Mouse (Mus musculus) lung, embryonic 14.5 days (tissue): Measurements from ENCODE around the gene Znhit3. TPM values are rescaled to one million over a fixed set of nuclear protein-coding genes. Genes with fewer than 3 reads are reported as not detected.
A peak's percentile ranks its signal among the peaks of the same experiment; 100 is the strongest.

Experiments
- ATAC-seq: fragments of 200-750 bp; cut with Nextera tagmentation; 2 replicates; pipeline ENCODE4 v1.8.0; 2017; ENCODE audit warnings: mild to moderate bottlenecking, moderate TSS enrichment, moderate library complexity; ENCODE audit not compliant: insufficient read depth
- DNase-seq: peaks from one replicate; pipeline ENCODE4 v3.0.0-alpha.2; 2015
- H3K27ac ChIP-seq: fragments of 300-500 bp; sonication (generic); 2 replicates; pipeline ENCODE4 v1.5.1; 2014; ENCODE audit warnings: low read depth, mild to moderate bottlenecking, moderate library complexity
- H3K27me3 ChIP-seq: fragments of 300-500 bp; sonication (generic); 2 replicates; pipeline ENCODE4 v1.6.1; 2014; ENCODE audit warnings: low read length, control low read depth; ENCODE audit not compliant: insufficient read depth
- H3K36me3 ChIP-seq: fragments of 300-500 bp; sonication (generic); 2 replicates; pipeline ENCODE4 v1.6.1; 2014; ENCODE audit warnings: control low read depth; ENCODE audit not compliant: insufficient read depth
- H3K4me1 ChIP-seq: fragments of 300-500 bp; sonication (generic); 2 replicates; pipeline ENCODE4 v1.6.1; 2014; ENCODE audit warnings: antibody characterized with exemption, control low read depth; ENCODE audit not compliant: insufficient read depth
- H3K4me2 ChIP-seq: fragments of 300-500 bp; sonication (generic); 2 replicates; pipeline ENCODE4 v1.6.1; 2014; ENCODE audit warnings: mild to moderate bottlenecking
- H3K4me3 ChIP-seq: fragments of 300-500 bp; sonication (generic); 2 replicates; pipeline ENCODE4 v1.5.1; 2014; ENCODE audit warnings: low read depth, low read length
- H3K9ac ChIP-seq: fragments of 300-500 bp; sonication (generic); 2 replicates; pipeline ENCODE4 v1.6.1; 2014
- H3K9me3 ChIP-seq: fragments of 300-500 bp; sonication (generic); 2 replicates; pipeline ENCODE4 v1.6.1; 2016; ENCODE audit warnings: low read depth, low read length, control low read depth
- CTCF ChIP-seq: IDR thresholded peaks from 2 replicates; pipeline ENCODE4 v1.5.1; 2016; ENCODE audit warnings: antibody characterized with exemption, low read depth
- WGBS: fragments of 180-500 bp; shearing (Covaris S2); extraction: QIAGEN DNeasy Blood & Tissue Kit; methylation state at CpG from one replicate; pipeline ENCODE4 v1.1.7; 2014; 5-methylcytosine and 5-hydroxymethylcytosine counted together
- polyA plus RNA-seq: library from polyadenylated mRNA; unstranded; fragments of >200 nt; fragmentation: Nextera tagmentation; extraction: Ambion mirVana; gene quantifications from 2 replicates; pipeline ENCODE4 v1.2.1, GENCODE M21; 2014

Gene Znhit3
- polyA plus RNA-seq, 1 experiment from 2014 or later: 61.4 TPM

DNA sequence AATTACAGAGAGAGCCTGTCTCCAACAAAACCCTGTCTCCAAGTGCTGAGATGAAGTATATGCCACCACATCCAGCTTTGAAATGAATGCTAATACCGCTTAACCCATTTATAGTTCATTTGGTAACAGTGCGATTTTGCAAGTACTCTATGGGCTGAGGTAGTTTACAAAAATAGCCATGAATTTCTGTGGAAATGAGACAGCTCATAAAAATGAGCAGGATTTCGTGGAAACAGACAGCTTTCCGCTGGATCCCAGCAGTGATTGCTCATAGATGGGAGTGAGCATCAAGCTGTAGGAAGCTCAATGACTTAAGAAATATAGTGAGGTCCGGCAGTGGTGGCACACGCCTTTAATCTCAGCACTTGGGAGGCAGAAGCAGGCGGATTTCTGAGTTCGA is 4.8 kb upstream of the Znhit3 start:
- DNase-seq (no peak), ATAC-seq (no peak)
- Histone ChIP-seq H3K4me1 (no peaks in the 10 kb centered on the region), H3K27ac (no peak overlapping the region), H3K9me3 (no peaks in the 10 kb centered on the region), H3K9ac (no peak overlapping the region), H3K36me3 (no peaks in the 10 kb centered on the region), H3K27me3 (no peaks in the 10 kb centered on the region), H3K4me3 (no peak overlapping the region), H3K4me2 (no peak overlapping the region)
- WGBS: 84% methylated on average over 8 of the region's 8 CpGs
- no peak for TF ChIP-seq CTCF

- no peak for TF ChIP-seq CTCF
- no peak for ATAC-seq
- DNase-seq: no peak
- WGBS: 63% methylated on average over 7 of the region's 7 CpGs
- Histone ChIP-seq H3K27ac (no peak overlapping the region), H3K4me1 (no peaks in the 10 kb centered on the region), H3K4me3 (no peak overlapping the region), H3K27me3 (no peaks in the 10 kb centered on the region), H3K4me2 (no peak overlapping the region), H3K36me3 (no peaks in the 10 kb centered on the region), H3K9ac (no peak overlapping the region), H3K9me3 (no peaks in the 10 kb centered on the region)
Observed at GRCm38 (mm10) chr11:84919951-84920350, 3.8 kb upstream of the Znhit3 start.

DNA sequence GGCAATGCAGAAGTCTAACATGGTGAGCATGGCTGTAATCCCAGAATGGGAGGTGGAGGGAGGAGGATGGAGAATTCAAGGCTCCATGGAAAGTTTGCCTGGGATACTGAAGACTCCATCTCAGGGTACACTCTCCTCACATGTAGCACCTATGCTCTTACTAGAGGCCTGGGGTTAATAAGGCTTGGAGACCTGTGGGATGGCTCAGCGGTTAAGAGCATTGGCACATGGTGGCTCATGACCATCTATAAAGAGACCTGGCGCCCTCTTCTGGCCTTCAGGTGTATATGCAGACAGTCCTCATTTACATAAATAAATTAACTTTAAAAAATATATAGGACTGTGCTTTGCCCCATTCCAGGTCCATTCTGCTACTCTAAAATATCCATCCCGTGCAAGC is 3.1 kb upstream of the Znhit3 start:
- peak; percentile 59 for TF ChIP-seq CTCF

DNA sequence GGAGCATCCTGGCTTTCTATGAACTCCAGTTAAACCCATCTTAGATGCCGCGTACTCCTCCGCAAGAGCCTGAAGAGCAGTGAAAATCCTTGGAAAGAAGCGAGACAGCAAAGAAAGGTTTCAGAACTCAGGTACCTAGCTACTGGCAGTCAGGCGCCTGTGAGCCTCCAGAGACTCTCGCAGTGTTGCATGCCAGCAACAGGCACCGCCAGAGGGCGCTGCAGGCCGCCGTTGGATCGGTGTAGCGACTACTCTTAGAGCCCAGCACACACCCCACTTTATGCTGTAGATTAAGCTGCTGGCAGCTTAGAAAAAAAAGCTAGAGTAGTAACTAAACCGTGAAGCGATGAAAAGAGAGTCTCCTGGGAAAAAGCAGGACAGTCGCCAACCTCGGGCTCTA is 2.3 kb upstream of the Znhit3 start:
- Histone ChIP-seq H3K27ac (no peak overlapping the region), H3K4me3 (no peak overlapping the region), H3K4me2 (peak overlapping the region; percentile 46), H3K9me3 (no peaks in the 10 kb centered on the region), H3K9ac (peak overlapping the region; percentile 20; the same call in 1 of the 2 replicates), H3K4me1 (no peaks in the 10 kb centered on the region), H3K27me3 (no peaks in the 10 kb centered on the region), H3K36me3 (peaks cover 10% of the 10 kb centered on the region; the same call in 1 of the 2 replicates)
- ATAC-seq (0 out of 2 replicates have a peak, but pooled peaks have one; percentile 64), DNase-seq (peak; percentile 93)
- WGBS: 5% methylated on average over 16 of the region's 16 CpGs
- TF ChIP-seq CTCF: peak; percentile 95

More for the DNA sequence above, 3.1 kb upstream of the Znhit3 start:
- DNase-seq: peak; percentile 53
- no peak overlapping the region for H3K4me2 ChIP-seq
- H3K9me3 ChIP-seq: no peaks in the 10 kb centered on the region
- no peak overlapping the region for H3K9ac ChIP-seq
- 46% methylated on average over 3 of the region's 3 CpGs for WGBS
- H3K36me3 ChIP-seq: peaks cover 1% of the 10 kb centered on the region; the same call in 1 of the 2 replicates
- H3K4me1 ChIP-seq: no peaks in the 10 kb centered on the region
- H3K4me3 ChIP-seq: no peak overlapping the region
- no peak overlapping the region for H3K27ac ChIP-seq
- no peaks in the 10 kb centered on the region for H3K27me3 ChIP-seq
- no peak for ATAC-seq

DNA sequence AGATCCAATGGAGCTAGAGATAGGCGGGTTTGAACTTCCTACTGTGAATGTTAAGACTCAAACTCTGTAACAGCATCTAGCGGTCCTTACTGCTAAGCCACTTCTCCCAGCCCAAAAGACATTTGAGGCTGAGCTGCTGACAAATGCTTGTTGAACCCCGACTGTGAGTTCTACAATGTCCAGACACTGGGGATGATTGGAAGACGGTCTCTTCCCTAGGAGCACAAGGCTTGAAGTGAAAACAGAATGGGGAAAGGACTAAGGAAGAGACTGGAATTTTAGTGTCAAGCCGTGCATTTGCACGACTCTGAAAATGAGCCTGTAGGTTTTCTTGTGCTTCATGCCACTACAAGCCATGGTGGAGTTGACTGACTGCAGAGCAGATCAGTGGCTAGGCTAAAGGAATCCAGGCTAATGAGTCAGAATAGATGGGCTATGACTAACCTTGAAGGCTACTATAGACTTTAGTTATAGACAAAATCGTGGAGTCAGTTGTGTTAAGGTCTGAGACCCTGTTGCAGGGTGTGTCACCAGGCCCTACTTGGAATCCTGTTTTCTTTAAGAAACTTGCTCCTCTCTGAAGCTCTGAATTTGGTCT is 636 bp upstream of the Znhit3 start:
- ATAC-seq (no peak), DNase-seq (no peak)
- no peaks in the 10 kb centered on the region for H3K9me3 ChIP-seq
- H3K9ac ChIP-seq: peak overlapping the region; percentile 89; the same call in 1 of the 2 replicates
- H3K27me3 ChIP-seq: no peaks in the 10 kb centered on the region
- no peak for TF ChIP-seq CTCF
- WGBS: 55% methylated on average over 7 of the region's 7 CpGs
- no peak overlapping the region for H3K27ac ChIP-seq
- H3K4me2 ChIP-seq: peak overlapping the region; percentile 74
- H3K4me1 ChIP-seq: no peaks in the 10 kb centered on the region
- H3K4me3 ChIP-seq: peak overlapping the region; percentile 94
- peaks cover 25% of the 10 kb centered on the region; the same call in 1 of the 2 replicates for H3K36me3 ChIP-seq

DNA sequence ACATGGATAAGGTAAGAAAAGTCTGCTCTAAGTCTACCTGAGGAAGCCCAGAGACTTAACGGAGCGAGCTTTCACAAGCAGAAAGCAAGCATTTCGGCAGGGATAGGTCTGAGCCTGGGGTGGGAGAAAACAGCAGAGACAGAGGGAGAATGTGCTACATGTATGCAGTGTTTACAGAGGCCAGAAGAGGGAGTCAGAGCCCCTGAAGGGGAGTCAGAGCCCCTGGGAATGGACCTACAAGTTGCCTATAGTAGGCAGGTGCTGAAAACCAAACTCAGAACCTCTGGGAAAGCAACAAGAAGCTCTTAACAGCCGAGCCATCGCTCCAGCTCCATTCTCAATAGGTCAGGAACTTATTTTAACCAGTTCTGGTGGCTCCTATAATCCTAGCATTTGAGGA is 1.5 kb downstream of the Znhit3 start:
- no peak overlapping the region for H3K9ac ChIP-seq
- ATAC-seq: no peak
- DNase-seq: peak; percentile 4
- peak overlapping the region; percentile 74; the same call in 1 of the 2 replicates for H3K4me2 ChIP-seq
- H3K27ac ChIP-seq: no peak overlapping the region
- WGBS: 78% methylated on average over 5 of the region's 5 CpGs
- H3K4me1 ChIP-seq: no peaks in the 10 kb centered on the region
- H3K36me3 ChIP-seq: peaks cover 44% of the 10 kb centered on the region
- TF ChIP-seq CTCF: no peak
- H3K4me3 ChIP-seq: no peak overlapping the region
- H3K9me3 ChIP-seq: no peaks in the 10 kb centered on the region
- no peaks in the 10 kb centered on the region for H3K27me3 ChIP-seq

DNA sequence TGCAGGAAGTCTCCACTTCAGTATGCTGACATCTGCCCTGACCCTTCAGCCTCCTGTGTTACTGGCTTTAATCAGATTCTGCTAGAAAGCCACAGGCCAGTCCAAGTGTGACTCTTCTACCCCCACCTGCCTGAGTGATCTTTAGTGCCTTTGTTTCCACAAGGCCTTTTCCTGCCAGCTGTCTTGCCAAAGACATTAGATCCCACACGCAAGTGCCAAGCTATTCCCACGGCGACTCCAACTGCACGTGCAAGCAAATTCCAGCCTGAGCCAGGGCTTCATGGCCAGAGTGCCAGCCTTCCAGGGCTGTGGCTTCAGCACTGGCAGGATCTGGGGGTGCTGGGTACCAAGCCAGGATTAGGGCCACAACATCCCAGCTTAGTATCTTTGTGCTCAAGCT is 5.8 kb downstream of the Znhit3 start:
- Histone ChIP-seq H3K4me3 (no peak overlapping the region), H3K9ac (no peak overlapping the region), H3K4me2 (no peak overlapping the region), H3K27me3 (no peaks in the 10 kb centered on the region), H3K9me3 (no peaks in the 10 kb centered on the region), H3K36me3 (peaks cover 85% of the 10 kb centered on the region), H3K4me1 (no peaks in the 10 kb centered on the region), H3K27ac (no peak overlapping the region)
- WGBS: 85% methylated on average over 4 of the region's 4 CpGs
- ATAC-seq (no peak), DNase-seq (no peak)
- no peak for TF ChIP-seq CTCF
